Mouse (Mus musculus) stomach, postnatal 0 days (tissue): ENCODE results near the gene Thsd4.

Experiments
- CTCF ChIP-seq: IDR thresholded peaks from 2 replicates; pipeline ENCODE4 v1.5.1; 2016; ENCODE audit warnings: antibody characterized with exemption, low read depth, mild to moderate bottlenecking, moderate library complexity
- EP300 ChIP-seq: optimal IDR thresholded peaks from 2 replicates; pipeline ENCODE3; 2016; ENCODE audit warnings: antibody characterized with exemption

- TF ChIP-seq CTCF, result no peak
- no peak for TF ChIP-seq EP300
These were observed 114.5 kb downstream of the Thsd4 start for GRCm38 (mm10) chr9:60407374-60407773.
